In genomic region chr14:34352523-34352922, GRCm38 (mm10) we compare ENCODE assay signal across 33 mouse cellular contexts. TPM values are rescaled to one million over a fixed set of nuclear protein-coding genes. Genes with fewer than 3 reads are reported as not detected.
DNase-seq lines count a peak whose midpoint lies in the region; ATAC-seq and TF ChIP-seq lines count a peak whose summit lies in the region.
"Had no signal": no experiment of that assay in that cellular context is flagged by ENCODE, and none has a peak within 500 bp of the region (broad histone marks: within the 10 kb centered on the region; RNA-seq: fewer than 3 reads in every experiment).

No protein-coding gene starts in this region.

- no peak overlapping the region for H3K4me2 ChIP-seq in kidney, embryonic 15.5 days
- no peak overlapping the region for H3K4me2 ChIP-seq in liver, postnatal 0 days (ENCODE audit: low read depth, low read length)
- H3K4me2 ChIP-seq: embryonic facial prominence, embryonic 13.5 days; forebrain, embryonic 12.5 days; forebrain, embryonic 15.5 days; heart, embryonic 11.5 days; hindbrain, embryonic 13.5 days had no signal

- DNase-seq in kidney, adult 9 months, result no peak
- DNase-seq in liver, postnatal 0 days, result no peak
- DNase-seq in liver (no peak), ES-CJ7 (ENCODE audit: low read depth, low spot score) (peak; percentile 52), ZHBTc4 (ENCODE audit: low read depth, low spot score) (peak; percentile 63)
- no peak for DNase-seq in urinary bladder, adult 2 months (ENCODE audit: low spot score)
- DNase-seq: adrenal gland, adult 8-10 months; adrenal gland, postnatal 25 days; B cell, adult 2 months; cerebellum, adult 11-12 months; cerebellum, adult 8-10 months; cerebellum, postnatal 10 days; cerebellum, postnatal 36 days; embryo, embryonic 11 days; gastrocnemius, postnatal 10 days; gastrocnemius, postnatal 36 days had no signal

- WGBS in kidney, embryonic 15.5 days, result 66% methylated on average over 6 of the region's 6 CpGs
- 60% methylated on average over 6 of the region's 6 CpGs for WGBS in liver, postnatal 0 days (ENCODE audit: insufficient replicate concordance)

- no peak overlapping the region for H3K9ac ChIP-seq in kidney, embryonic 15.5 days
- no peak overlapping the region for H3K9ac ChIP-seq in liver, postnatal 0 days (replicated peaks)
- H3K9ac ChIP-seq: embryonic facial prominence, embryonic 13.5 days; forebrain, embryonic 12.5 days; forebrain, embryonic 15.5 days; hindbrain, embryonic 13.5 days had no signal

- TF ChIP-seq EP300 in liver, postnatal 0 days (IDR thresholded peaks at IDR 0.05; ENCODE audit: low read depth), result no peak

- no peaks in the 10 kb centered on the region for H3K9me3 ChIP-seq in kidney, embryonic 15.5 days (replicated peaks)
- H3K9me3 ChIP-seq in liver, postnatal 0 days (ENCODE audit: low read length), result no peaks in the 10 kb centered on the region
- H3K9me3 ChIP-seq: embryonic facial prominence, embryonic 10.5 days; embryonic facial prominence, embryonic 13.5 days; forebrain, embryonic 12.5 days; forebrain, embryonic 15.5 days; G1E; hindbrain, embryonic 10.5 days; hindbrain, embryonic 13.5 days had no signal

- no peaks in the 10 kb centered on the region for H3K36me3 ChIP-seq in kidney, embryonic 15.5 days
- H3K36me3 ChIP-seq in liver, postnatal 0 days (replicated peaks; ENCODE audit: insufficient read depth, low read length), result no peaks in the 10 kb centered on the region
- H3K36me3 ChIP-seq: embryonic facial prominence, embryonic 10.5 days; embryonic facial prominence, embryonic 13.5 days; forebrain, embryonic 12.5 days; forebrain, embryonic 15.5 days; G1E; hindbrain, embryonic 10.5 days; hindbrain, embryonic 13.5 days had no signal

- H3K27ac ChIP-seq in kidney, embryonic 15.5 days, result 0 out of 2 replicates have a peak overlapping the region, but pooled peaks have one; percentile 7
- H3K27ac ChIP-seq in liver, postnatal 0 days (ENCODE audit: low read depth), result peak overlapping the region; percentile 85; the same call in 1 of the 2 replicates
- H3K27ac ChIP-seq: embryonic facial prominence, embryonic 10.5 days; embryonic facial prominence, embryonic 13.5 days; forebrain, embryonic 12.5 days; forebrain, embryonic 15.5 days; hindbrain, embryonic 10.5 days; hindbrain, embryonic 13.5 days had no signal

- H3K4me1 ChIP-seq in kidney, embryonic 15.5 days, result peaks cover 8% of the 10 kb centered on the region
- peaks cover 25% of the 10 kb centered on the region for H3K4me1 ChIP-seq in liver, postnatal 0 days (ENCODE audit: insufficient read depth)
- H3K4me1 ChIP-seq: embryonic facial prominence, embryonic 13.5 days; forebrain, embryonic 12.5 days; forebrain, embryonic 15.5 days; hindbrain, embryonic 13.5 days had no signal

- TF ChIP-seq CTCF in liver, postnatal 0 days (IDR thresholded peaks at IDR 0.05; ENCODE audit: low read depth), result no peak

- H3K27me3 ChIP-seq in kidney, embryonic 15.5 days, result no peaks in the 10 kb centered on the region
- no peaks in the 10 kb centered on the region for H3K27me3 ChIP-seq in liver, postnatal 0 days (ENCODE audit: insufficient read depth, low read length)
- H3K27me3 ChIP-seq: embryonic facial prominence, embryonic 13.5 days; forebrain, embryonic 15.5 days; hindbrain, embryonic 13.5 days; Patski had no signal

- H3K4me3 ChIP-seq in kidney, embryonic 15.5 days (replicated peaks), result no peak overlapping the region
- no peak overlapping the region for H3K4me3 ChIP-seq in liver, postnatal 0 days (ENCODE audit: low read depth, low read length)
- H3K4me3 ChIP-seq: embryonic facial prominence, embryonic 10.5 days; embryonic facial prominence, embryonic 13.5 days; erythroblast, embryonic 14.5 days; forebrain, embryonic 12.5 days; forebrain, embryonic 15.5 days; hindbrain, embryonic 10.5 days; hindbrain, embryonic 13.5 days had no signal

- no peak for ATAC-seq in kidney, embryonic 15.5 days (replicated peaks; ENCODE audit: low FRiP score)
- ATAC-seq in liver, postnatal 0 days, result no peak
- ATAC-seq: activated CD4-positive, CD25-positive, alpha-beta regulatory T cell, adult 4 months; forebrain, embryonic 15.5 days; hindbrain, embryonic 16.5 days; Patski had no signal

RNA-seq across cellular contexts. Expression of gene Fam25c, which starts 2.7 kb away (rescaled TPM):
- polyA plus RNA-seq in kidney, embryonic 15.5 days (2015; fragmentation: Nextera tagmentation; extraction: Ambion mirVana), result 1.1 TPM in 1 of 2 replicates, not detected in the other
- polyA plus RNA-seq in liver, postnatal 0 days (2015; fragmentation: Nextera tagmentation; extraction: Ambion mirVana), result 5.8 and 5.9 TPM in 2 replicates
- polyA plus RNA-seq in urinary bladder, adult 2 months (2012; rRNA removed), result 714 and 1,004 TPM in 2 replicates
- polyA plus RNA-seq: activated CD4-positive, CD25-positive, alpha-beta regulatory T cell, adult 4 months; brain, embryonic 14.5 days; cortical plate, adult 2 months; embryonic facial prominence, embryonic 10.5 days; erythroblast, embryonic 14.5 days; forebrain, embryonic 12.5 days; forebrain, embryonic 15.5 days; G1E; heart, embryonic 11.5 days; heart, embryonic 14.5 days; heart, postnatal 0 days; hindbrain, embryonic 10.5 days; hindbrain, embryonic 13.5 days; hindbrain, embryonic 16.5 days; Patski had no signal

RNA-seq across cellular contexts. Expression of gene Sncg, which starts 22.1 kb away (rescaled TPM):
- 8.6 and 11.2 TPM in 2 replicates for polyA plus RNA-seq in kidney, embryonic 15.5 days (2015; fragmentation: Nextera tagmentation; extraction: Ambion mirVana)
- 0.34 and 0.72 TPM in 2 replicates for polyA plus RNA-seq in liver, postnatal 0 days (2015; fragmentation: Nextera tagmentation; extraction: Ambion mirVana)
- polyA plus RNA-seq in urinary bladder, adult 2 months (2012; rRNA removed), result 35.6 and 50.1 TPM in 2 replicates
- polyA plus RNA-seq: activated CD4-positive, CD25-positive, alpha-beta regulatory T cell, adult 4 months; erythroblast, embryonic 14.5 days; G1E; Patski had no signal

RNA-seq across cellular contexts. Expression of gene Mmrn2, which starts 22.7 kb away (rescaled TPM):
- polyA plus RNA-seq in kidney, embryonic 15.5 days (2015; fragmentation: Nextera tagmentation; extraction: Ambion mirVana), result 16.0 and 17.8 TPM in 2 replicates
- 3.2 and 3.3 TPM in 2 replicates for polyA plus RNA-seq in liver, postnatal 0 days (2015; fragmentation: Nextera tagmentation; extraction: Ambion mirVana)
- 8.0 and 14.0 TPM in 2 replicates for polyA plus RNA-seq in urinary bladder, adult 2 months (2012; rRNA removed)
- polyA plus RNA-seq: activated CD4-positive, CD25-positive, alpha-beta regulatory T cell, adult 4 months; erythroblast, embryonic 14.5 days had no signal

RNA-seq across cellular contexts. Expression of gene Glud1, which starts 42.0 kb away (rescaled TPM):
- polyA plus RNA-seq in kidney, embryonic 15.5 days (2015; fragmentation: Nextera tagmentation; extraction: Ambion mirVana), result 102 and 105 TPM in 2 replicates
- 159 and 163 TPM in 2 replicates for polyA plus RNA-seq in liver, postnatal 0 days (2015; fragmentation: Nextera tagmentation; extraction: Ambion mirVana)
- polyA plus RNA-seq in urinary bladder, adult 2 months (2012; rRNA removed), result 115 and 123 TPM in 2 replicates

RNA-seq across cellular contexts. Expression of gene Shld2, which starts 42.2 kb away (rescaled TPM):
- polyA plus RNA-seq in kidney, embryonic 15.5 days (2015; fragmentation: Nextera tagmentation; extraction: Ambion mirVana), result 10.5 and 11.0 TPM in 2 replicates
- polyA plus RNA-seq in liver, postnatal 0 days (2015; fragmentation: Nextera tagmentation; extraction: Ambion mirVana), result 10.7 and 13.6 TPM in 2 replicates
- 3.9 and 5.0 TPM in 2 replicates for polyA plus RNA-seq in urinary bladder, adult 2 months (2012; rRNA removed)

Comparison
In these comparisons a context has a peak if more than half of its experiments do, and no peak if none do; other contexts are left out.
1. DNase-seq: peak in ES-CJ7 (single experiment) and ZHBTc4 (single experiment); none in kidney, adult 9 months (single experiment), liver, postnatal 0 days (single experiment), liver (single experiment) and urinary bladder, adult 2 months (single experiment).
2. RNA of gene Fam25c, which starts 2.7 kb away (polyA plus RNA-seq): 714 to 1,004 TPM in urinary bladder, adult 2 months; 5.8 to 5.9 TPM in liver, postnatal 0 days and 1.1 TPM in kidney, embryonic 15.5 days; every median in the first group is over 100 times any median in the second.